Mouse (Mus musculus) limb, embryonic 13.5 days (tissue): Measurements from ENCODE around the gene U2af1l4. TPM values are rescaled to one million over a fixed set of nuclear protein-coding genes. Genes with fewer than 3 reads are reported as not detected.

Experiments used
- ATAC-seq: fragments of 200-750 bp; cut with Nextera tagmentation; 2 replicates; pipeline ENCODE4 v1.8.0; 2017; ENCODE audit warnings: low read depth, moderate number of reproducible peaks, moderate TSS enrichment; ENCODE audit not compliant: low FRiP score
- H3K27ac ChIP-seq: fragments of 300-500 bp; sonication (generic); 2 replicates; pipeline ENCODE4 v1.5.1; 2015; ENCODE audit warnings: inconsistent platforms, mild to moderate bottlenecking, moderate library complexity
- H3K27me3 ChIP-seq: fragments of 300-500 bp; sonication (generic); 2 replicates; pipeline ENCODE4 v1.6.1; 2015; ENCODE audit warnings: mild to moderate bottlenecking, inconsistent platforms
- H3K36me3 ChIP-seq: fragments of 300-500 bp; sonication (generic); 2 replicates; pipeline ENCODE4 v1.6.1; 2015; ENCODE audit warnings: inconsistent platforms, mild to moderate bottlenecking, moderate library complexity
- H3K4me1 ChIP-seq: fragments of 300-500 bp; sonication (generic); 2 replicates; pipeline ENCODE4 v1.6.1; 2015; ENCODE audit warnings: inconsistent platforms
- H3K4me2 ChIP-seq: fragments of 300-500 bp; sonication (generic); replicated peaks from 2 replicates; pipeline ENCODE4 v1.6.1; 2015; ENCODE audit warnings: inconsistent platforms, mild to moderate bottlenecking, moderate library complexity
- H3K4me3 ChIP-seq: fragments of 300-500 bp; sonication (generic); 2 replicates; pipeline ENCODE4 v1.5.1; 2015; ENCODE audit warnings: moderate library complexity, mild to moderate bottlenecking, inconsistent platforms
- H3K9ac ChIP-seq: fragments of 300-500 bp; sonication (generic); 2 replicates; pipeline ENCODE4 v1.6.1; 2015; ENCODE audit warnings: mild to moderate bottlenecking, inconsistent platforms
- H3K9me3 ChIP-seq: fragments of 300-500 bp; sonication (generic); 2 replicates; pipeline ENCODE4 v1.6.1; 2016; ENCODE audit warnings: inconsistent platforms
- WGBS: fragments of 180-500 bp; shearing (Covaris S2); methylation state at CpG from one replicate; pipeline ENCODE4 v1.1.7; 2015; 5-methylcytosine and 5-hydroxymethylcytosine counted together
- polyA plus RNA-seq: library from polyadenylated mRNA; unstranded; fragments of >200 nt; fragmentation: Nextera tagmentation; extraction: Ambion mirVana; gene quantifications from 2 replicates; pipeline ENCODE4 v1.2.1, GENCODE M21; 2015

U2af1l4 gene
- polyA plus RNA-seq, 1 experiment from 2014 or later = 81.3 TPM

DNA sequence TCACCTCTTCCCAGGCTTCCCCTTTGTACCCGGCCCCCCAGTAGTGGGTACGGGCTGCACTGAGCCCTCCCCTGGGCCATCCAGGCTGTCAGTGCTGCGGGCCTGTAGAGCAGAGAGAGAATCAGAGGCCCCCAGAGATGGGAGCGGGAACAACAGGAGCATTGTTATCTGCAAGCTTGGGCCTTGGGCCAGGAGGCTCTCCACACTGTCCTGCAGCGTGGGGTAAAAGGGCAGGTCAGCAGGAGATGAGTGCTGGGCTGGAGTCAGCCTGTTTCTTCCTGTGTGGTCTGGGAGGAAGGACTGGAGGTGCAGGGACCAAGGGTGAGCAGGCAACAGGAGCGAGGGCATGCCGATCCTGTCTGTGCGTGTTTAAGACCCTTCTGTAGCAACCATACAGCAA is 30.2 kb upstream of the U2af1l4 start:
- no peak for ATAC-seq
- peak overlapping the region; percentile 2; the same call in 1 of the 2 replicates for H3K4me3 ChIP-seq
- H3K36me3 ChIP-seq = peaks cover 52% of the 10 kb centered on the region
- 42% methylated on average over 8 of the region's 8 CpGs for WGBS
- peak overlapping the region; percentile 88; the same call in 1 of the 2 replicates for H3K4me2 ChIP-seq
- H3K27ac ChIP-seq = no peak overlapping the region
- H3K4me1 ChIP-seq = peaks cover 21% of the 10 kb centered on the region
- no peaks in the 10 kb centered on the region for H3K27me3 ChIP-seq
- no peaks in the 10 kb centered on the region for H3K9me3 ChIP-seq
- H3K9ac ChIP-seq = peak overlapping the region; percentile 75; the same call in 1 of the 2 replicates

DNA sequence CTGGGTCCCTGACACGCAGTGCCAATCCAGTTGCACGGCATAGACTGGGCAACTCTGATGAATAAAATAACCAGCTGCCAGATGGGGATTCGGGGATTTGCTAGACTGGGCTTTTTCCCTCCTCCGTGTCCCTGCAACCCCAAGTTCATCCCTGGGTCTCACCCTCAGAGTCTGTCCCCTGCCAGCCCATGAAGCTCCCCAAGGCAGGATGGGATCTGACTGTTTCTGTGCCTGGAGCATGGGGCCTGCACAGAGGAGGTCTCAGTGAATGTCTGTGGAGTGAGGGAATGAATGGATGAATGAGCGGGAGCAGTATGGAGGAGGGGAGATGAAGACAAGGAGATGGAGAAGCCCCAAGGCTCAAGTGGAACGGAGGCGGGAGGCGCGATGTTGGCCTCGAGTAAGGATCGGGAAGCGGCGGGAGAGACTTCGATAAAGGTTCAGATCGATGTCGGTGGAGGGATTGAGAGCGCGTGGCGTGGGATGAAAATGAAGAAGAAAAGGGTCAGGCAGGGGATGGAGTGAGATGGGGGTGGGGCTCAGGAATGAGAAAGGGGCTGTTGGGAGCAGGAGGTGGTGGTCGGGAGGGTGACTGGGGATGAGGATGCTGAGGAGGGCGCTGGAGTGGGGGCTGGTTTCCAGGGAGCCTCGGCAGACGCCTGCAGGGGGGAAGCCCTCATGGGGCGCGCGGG is 29.0 kb upstream of the U2af1l4 start:
- no peak; the same call in 1 of the 2 replicates for ATAC-seq
- Histone ChIP-seq H3K9ac (peak overlapping the region; percentile 75), H3K4me2 (peak overlapping the region; percentile 88), H3K36me3 (peaks cover 48% of the 10 kb centered on the region), H3K27me3 (no peaks in the 10 kb centered on the region), H3K4me3 (peak overlapping the region; percentile 73), H3K27ac (0 out of 2 replicates have a peak overlapping the region, but pooled peaks have one; percentile 22), H3K9me3 (no peaks in the 10 kb centered on the region), H3K4me1 (peaks cover 21% of the 10 kb centered on the region)
- 7% methylated on average over 24 of the region's 26 CpGs for WGBS

DNA sequence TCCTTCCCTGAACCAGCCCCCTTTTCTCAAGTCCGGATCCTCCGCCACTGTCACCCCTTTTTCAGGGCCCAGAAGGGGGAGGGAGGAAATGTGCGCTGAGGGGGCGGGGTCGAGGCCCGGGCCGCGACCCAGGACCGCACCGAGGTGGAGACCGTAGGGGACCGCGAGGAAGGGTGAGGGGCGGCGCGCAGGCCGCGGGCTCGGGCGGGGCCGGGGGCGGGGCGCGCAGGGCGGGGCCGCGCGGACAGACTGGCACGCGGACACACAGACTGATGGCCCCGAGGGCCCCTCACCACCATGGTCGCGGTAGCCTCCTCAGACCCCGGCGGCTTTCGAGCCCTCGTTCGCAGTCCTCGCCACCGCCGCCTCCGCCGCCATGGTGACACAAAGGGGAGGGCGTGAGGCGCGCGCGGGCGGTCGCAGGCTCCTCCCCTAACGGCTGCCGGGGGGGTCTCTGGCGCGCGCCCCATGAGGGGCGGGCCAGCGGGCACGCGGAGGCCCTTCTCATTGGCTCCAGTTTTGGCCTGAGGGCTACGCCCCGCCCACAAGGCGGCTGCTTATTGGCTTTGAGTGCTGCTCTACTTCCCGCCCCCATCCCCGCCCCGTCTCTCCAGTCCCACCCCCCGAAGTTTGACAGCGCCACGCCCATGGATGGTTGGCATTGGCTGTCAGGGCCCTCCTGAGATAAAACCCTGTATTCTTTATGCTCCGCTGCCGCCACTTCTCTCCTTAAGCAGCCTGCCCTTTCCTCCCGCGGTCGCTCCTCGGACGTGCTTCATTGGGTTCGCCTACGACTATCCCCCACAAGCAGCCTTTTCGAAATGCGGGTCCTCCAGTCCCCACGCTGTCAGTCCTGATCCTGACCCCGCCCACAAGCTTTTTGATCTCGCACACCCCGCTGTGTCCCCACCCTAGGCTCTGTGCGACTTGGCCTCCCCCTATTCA is 28.2 kb upstream of the U2af1l4 start, which contains the start of gene Arhgap33:
Gene Arhgap33, minus strand, starts transcription at position 428 of the 945 bp plus-strand sequence.
- Histone ChIP-seq H3K4me3 (peak within 1 kb of the TSS; percentile 73), H3K36me3 (peaks cover 48% of the 10 kb centered on the region), H3K4me1 (peaks cover 21% of the 10 kb centered on the region), H3K27me3 (no peaks in the 10 kb centered on the region), H3K9me3 (no peaks in the 10 kb centered on the region), H3K27ac (peak within 1 kb of the TSS; percentile 65; the same call in 1 of the 2 replicates), H3K4me2 (peak within 1 kb of the TSS; percentile 88), H3K9ac (peak within 1 kb of the TSS; percentile 75)
- peak; percentile 95 for ATAC-seq
- under 1% methylated on average over 60 of the region's 84 CpGs for WGBS

DNA sequence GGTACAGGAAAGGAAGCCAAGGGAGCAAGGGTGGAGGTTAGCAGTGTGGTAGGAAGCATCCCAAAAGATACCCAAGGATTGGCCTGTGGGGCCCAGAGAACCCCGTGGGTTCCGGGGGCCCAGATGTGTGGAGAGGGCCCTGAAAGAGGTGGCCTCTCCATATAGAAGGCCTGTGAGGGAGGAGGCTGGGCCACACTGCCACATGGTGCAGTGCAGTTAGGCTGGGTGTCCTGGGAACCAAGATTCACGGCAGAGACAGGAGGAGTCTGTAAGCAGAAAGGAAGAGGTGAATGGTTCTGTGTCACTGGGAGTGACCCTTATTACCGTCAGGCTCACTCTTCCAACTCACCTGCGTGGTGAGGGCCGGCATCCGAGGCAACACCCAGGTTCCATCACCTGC is 22.5 kb upstream of the U2af1l4 start:
- H3K27ac ChIP-seq = no peak overlapping the region
- no peak for ATAC-seq
- H3K27me3 ChIP-seq = no peaks in the 10 kb centered on the region
- no peak overlapping the region for H3K9ac ChIP-seq
- peaks cover 52% of the 10 kb centered on the region for H3K36me3 ChIP-seq
- H3K9me3 ChIP-seq = no peaks in the 10 kb centered on the region
- peaks cover 1% of the 10 kb centered on the region for H3K4me1 ChIP-seq
- H3K4me3 ChIP-seq = no peak overlapping the region
- H3K4me2 ChIP-seq = no peak overlapping the region
- 88% methylated on average over 7 of the region's 7 CpGs for WGBS

DNA sequence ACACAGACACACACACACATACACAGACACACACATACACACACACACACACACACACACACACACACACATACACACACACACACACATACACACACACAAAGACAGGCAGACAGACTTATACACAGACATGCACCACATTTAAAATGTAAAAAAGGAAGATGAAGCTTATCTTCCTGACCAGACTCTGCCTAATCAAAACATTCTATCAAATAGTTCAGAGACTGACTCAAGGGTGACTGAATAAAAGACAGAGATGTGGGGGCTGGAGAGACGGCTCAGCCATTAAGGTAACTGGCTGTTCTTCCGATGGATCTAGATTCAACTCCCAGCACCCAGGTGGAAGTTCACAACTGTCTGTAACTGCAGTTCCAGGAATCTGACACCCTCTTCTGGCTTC is 18.8 kb upstream of the U2af1l4 start:
- Histone ChIP-seq H3K27me3 (no peaks in the 10 kb centered on the region), H3K27ac (no peak overlapping the region), H3K9ac (no peak overlapping the region), H3K4me2 (no peak overlapping the region), H3K4me3 (no peak overlapping the region), H3K4me1 (no peaks in the 10 kb centered on the region), H3K9me3 (no peaks in the 10 kb centered on the region), H3K36me3 (peaks cover 75% of the 10 kb centered on the region)
- no peak for ATAC-seq
- WGBS = 94% methylated on average over 2 of the region's 2 CpGs

DNA sequence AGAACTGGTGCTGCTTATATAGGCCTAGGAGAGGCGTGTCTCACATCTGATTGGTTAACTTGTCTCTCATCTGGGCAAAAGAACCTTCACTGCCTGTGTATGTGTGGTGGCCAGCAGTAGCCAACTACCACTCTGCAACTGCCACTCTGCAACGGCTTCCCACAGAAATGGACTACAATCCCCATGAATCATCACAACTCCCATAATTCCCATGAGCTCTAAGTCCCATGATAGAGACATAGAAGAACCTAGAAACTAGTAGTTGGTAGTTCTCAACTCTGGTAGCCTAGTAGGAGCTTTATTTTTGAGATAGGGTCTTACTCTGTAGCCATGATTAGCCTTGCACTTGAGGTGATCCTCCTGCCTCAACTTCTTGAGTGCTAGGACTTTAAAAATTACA is 13.2 kb upstream of the U2af1l4 start:
- no peak overlapping the region for H3K4me2 ChIP-seq
- no peak overlapping the region for H3K9ac ChIP-seq
- 87% methylated on average over 2 of the region's 2 CpGs for WGBS
- H3K27me3 ChIP-seq = no peaks in the 10 kb centered on the region
- ATAC-seq = no peak
- no peaks in the 10 kb centered on the region for H3K9me3 ChIP-seq
- H3K4me1 ChIP-seq = peaks cover 23% of the 10 kb centered on the region
- H3K36me3 ChIP-seq = peaks cover 50% of the 10 kb centered on the region
- no peak overlapping the region for H3K4me3 ChIP-seq
- H3K27ac ChIP-seq = no peak overlapping the region

DNA sequence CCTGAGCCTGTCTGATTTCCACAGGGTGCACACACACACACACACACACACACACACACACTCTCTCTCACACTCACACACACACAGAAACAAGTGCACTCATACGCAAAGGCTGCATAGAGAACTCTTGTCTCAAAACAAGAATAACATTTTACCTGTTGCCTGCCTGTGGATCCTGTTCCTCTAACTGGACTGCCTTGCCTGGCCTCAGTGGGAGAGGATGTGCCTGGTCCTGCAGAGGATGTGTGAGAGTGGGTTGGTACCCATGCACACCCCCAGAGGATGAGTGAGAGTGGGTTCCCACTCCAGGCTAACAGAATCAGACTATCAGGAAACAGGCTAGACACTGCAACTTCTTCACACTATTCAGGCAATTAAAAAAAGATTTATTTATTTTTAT is 12.5 kb upstream of the U2af1l4 start:
- no peaks in the 10 kb centered on the region for H3K9me3 ChIP-seq
- no peak overlapping the region for H3K27ac ChIP-seq
- no peak overlapping the region for H3K9ac ChIP-seq
- H3K27me3 ChIP-seq = no peaks in the 10 kb centered on the region
- WGBS = 100% methylated on average over 1 of the region's 1 CpGs
- H3K36me3 ChIP-seq = peaks cover 52% of the 10 kb centered on the region
- H3K4me1 ChIP-seq = peaks cover 23% of the 10 kb centered on the region
- 0 out of 2 replicates have a peak overlapping the region, but pooled peaks have one; percentile 68 for H3K4me3 ChIP-seq
- H3K4me2 ChIP-seq = 0 out of 2 replicates have a peak overlapping the region, but pooled peaks have one; percentile 94
- ATAC-seq = no peak

DNA sequence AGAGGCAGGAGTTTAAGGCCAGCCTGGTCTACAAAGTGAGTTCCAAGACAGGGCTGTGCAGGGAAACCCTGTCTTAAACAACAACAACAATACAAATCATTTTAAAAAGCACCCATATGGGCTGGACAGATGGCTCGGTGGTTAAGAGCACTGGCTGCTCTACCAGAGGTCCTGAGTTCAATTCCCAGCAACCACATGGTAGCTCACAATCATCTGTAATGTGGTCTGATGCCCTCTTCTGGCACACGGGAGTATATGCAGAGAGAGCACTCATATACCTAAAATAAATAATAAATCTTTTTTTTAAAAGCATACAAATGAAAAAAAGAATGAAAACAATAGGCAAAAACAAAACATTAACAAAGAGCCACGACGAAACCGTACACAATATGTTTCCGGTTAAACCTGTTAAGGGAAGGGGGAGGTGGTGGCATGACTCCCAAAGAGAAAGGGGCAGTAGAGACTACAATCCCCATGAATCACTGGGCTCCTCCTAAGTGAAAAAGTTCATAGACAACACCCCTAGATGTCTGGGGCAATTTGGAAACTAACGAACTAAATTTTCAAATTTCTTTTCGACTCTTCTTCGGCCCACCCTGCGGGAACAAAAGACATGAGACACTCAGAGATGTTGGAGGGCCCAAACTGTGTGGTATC is 11.5 kb upstream of the U2af1l4 start:
- Histone ChIP-seq H3K9ac (peak overlapping the region; percentile 75), H3K4me1 (peaks cover 23% of the 10 kb centered on the region), H3K36me3 (peaks cover 52% of the 10 kb centered on the region), H3K9me3 (no peaks in the 10 kb centered on the region), H3K4me3 (peak overlapping the region; percentile 68), H3K27me3 (no peaks in the 10 kb centered on the region), H3K4me2 (peak overlapping the region; percentile 94), H3K27ac (peak overlapping the region; percentile 95)
- WGBS = 3% methylated on average over 10 of the region's 10 CpGs
- peak; percentile 65 for ATAC-seq

DNA sequence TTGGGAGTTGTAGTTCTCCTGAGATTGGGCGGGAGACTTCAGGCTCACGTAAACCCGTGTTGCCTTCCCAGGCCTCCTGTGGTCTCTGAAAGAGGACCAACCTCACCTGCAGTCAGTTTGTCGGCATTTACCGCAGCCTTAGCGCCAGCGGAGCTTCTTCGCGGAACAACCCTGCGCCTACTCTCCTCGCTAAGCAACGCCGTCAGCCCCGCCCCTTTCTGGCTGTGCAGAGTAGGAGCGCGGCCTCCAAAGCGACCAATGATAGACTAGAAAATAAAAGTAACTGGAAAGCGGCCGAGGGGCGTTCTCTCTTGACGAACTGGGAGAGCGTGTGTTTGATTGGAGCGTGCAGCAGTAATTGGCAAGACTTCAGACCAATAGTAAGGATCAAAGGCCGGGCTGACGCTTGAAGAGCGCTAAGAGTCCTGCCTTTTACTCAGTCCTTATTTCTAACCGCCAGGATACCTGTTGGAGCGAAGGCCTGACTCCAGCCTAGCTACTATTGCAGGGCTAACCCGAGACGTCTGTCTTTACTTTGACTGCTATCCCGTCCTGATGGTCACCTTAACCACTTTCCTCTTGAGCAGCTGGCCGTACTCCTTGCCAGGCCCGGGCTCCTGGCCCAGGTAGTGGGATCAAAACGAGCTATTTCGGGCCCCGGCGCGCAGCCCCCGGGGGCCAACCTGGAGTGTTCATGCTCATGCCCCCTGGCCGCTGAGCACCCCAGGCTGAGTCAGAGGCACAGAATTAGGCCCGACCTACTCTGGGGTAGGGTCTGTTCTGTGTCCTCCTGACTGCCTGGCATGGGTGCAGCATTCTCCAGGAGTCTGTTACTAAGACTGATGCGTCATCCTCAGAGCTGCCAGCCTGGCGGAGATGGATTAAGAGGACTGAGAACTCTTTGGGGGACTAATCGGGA is 10.7 kb upstream of the U2af1l4 start, which contains the start of the genes Hspb6 and Proser3:
Gene Hspb6, plus strand, starts transcription at position 77 of the 919 bp plus-strand sequence.
Gene Proser3, minus strand, starts transcription at position 198 of the 919 bp plus-strand sequence.
- peak; percentile 95 for ATAC-seq
- peak within 1 kb of the TSS; percentile 95 for H3K27ac ChIP-seq
- no peaks in the 10 kb centered on the region for H3K27me3 ChIP-seq
- H3K4me3 ChIP-seq = peak within 1 kb of the TSS; percentile 68
- no peaks in the 10 kb centered on the region for H3K9me3 ChIP-seq
- H3K36me3 ChIP-seq = peaks cover 56% of the 10 kb centered on the region
- H3K4me1 ChIP-seq = peaks cover 23% of the 10 kb centered on the region
- peak within 1 kb of the TSS; percentile 77 for H3K9ac ChIP-seq
- under 1% methylated on average over 44 of the region's 44 CpGs for WGBS
- H3K4me2 ChIP-seq = peak within 1 kb of the TSS; percentile 94

DNA sequence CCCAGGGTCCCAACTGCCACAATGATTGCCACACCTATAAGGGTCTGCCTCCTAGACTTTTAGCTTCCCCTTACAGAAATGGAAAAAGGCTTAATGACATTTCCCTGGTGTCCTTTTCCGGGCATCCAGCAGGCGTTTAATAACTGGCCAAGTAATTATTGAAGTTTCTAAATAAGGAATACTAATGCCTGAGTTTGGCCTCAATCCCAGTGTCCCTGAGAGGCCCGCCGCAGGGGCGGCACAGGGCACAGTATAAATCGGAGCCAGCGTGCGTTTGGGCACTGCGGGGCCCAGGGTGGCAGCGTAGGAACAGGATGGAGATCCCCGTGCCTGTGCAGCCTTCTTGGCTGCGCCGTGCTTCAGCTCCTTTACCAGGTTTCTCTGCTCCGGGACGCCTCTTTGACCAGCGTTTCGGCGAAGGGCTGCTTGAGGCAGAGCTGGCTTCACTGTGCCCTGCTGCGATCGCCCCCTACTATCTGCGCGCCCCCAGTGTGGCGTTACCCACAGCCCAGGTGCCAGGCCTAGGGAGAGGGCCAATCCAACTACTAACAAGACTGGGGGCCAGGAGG is 10.0 kb upstream of the U2af1l4 start:
- no peaks in the 10 kb centered on the region for H3K27me3 ChIP-seq
- peaks cover 27% of the 10 kb centered on the region for H3K4me1 ChIP-seq
- H3K4me2 ChIP-seq = peak overlapping the region; percentile 94
- no peaks in the 10 kb centered on the region for H3K9me3 ChIP-seq
- peak overlapping the region; percentile 77 for H3K9ac ChIP-seq
- WGBS = 5% methylated on average over 23 of the region's 23 CpGs
- H3K36me3 ChIP-seq = peaks cover 51% of the 10 kb centered on the region
- peak overlapping the region; percentile 95 for H3K27ac ChIP-seq
- peak overlapping the region; percentile 68 for H3K4me3 ChIP-seq
- no peak for ATAC-seq
